Mouse (Mus musculus): ENCODE data around the gene Chrm3.

Chrm3 gene

DNA sequence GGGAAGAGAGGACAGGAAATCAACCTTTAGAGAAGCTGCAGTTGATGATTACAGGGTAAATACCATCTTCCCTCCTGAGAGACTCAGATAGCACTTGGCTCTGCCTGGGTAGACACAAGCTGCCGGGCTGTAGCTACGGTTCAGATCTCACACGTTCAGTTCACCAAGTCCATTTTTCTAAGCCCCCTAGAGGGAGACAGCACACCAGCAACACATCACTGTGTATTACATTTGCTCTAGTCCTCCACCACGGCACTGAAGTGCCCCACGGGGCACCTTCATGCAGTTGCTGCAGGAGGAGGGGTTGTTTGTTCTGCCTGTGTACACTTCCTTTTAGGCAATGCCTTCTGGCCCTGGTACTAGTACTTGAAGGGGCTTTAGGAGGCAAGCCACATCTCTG lies 289.5 kb downstream of the Chrm3 start:
- DNase-seq (ENCODE audit: low read depth, low spot score): peak; percentile 16

DNA sequence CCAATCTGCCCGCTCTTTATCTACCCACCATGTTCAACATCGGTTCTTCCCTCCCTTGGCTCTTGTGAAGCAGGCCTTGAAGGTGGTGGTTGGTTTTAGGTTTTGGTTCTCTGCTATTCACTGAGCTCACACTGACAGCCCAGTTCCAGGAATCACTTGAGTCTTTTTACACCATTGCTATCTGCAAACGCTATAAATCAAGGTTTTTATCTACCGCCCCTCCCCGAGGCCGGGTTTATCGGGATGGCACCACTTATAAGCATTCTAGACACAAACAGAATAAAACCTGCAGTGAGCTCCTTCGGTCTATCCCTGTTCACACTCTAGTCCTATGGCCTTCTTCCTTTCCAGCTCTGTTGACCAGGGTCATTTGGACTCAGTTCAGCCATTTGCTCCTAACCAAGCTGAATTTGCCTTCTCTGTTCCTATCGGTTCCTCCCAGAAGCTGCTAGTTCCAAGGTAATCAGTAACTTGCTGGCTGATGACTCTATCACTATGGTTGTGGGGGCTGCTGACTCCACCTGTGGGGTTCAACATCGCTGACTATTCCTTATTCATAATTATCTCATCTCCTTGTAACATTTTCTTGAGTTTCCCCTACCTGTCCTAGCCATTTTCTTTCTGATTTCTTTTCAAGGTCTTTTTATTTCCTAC lies 291.6 kb downstream of the Chrm3 start:
- DNase-seq (ENCODE audit: low read depth, low spot score): no peak

DNA sequence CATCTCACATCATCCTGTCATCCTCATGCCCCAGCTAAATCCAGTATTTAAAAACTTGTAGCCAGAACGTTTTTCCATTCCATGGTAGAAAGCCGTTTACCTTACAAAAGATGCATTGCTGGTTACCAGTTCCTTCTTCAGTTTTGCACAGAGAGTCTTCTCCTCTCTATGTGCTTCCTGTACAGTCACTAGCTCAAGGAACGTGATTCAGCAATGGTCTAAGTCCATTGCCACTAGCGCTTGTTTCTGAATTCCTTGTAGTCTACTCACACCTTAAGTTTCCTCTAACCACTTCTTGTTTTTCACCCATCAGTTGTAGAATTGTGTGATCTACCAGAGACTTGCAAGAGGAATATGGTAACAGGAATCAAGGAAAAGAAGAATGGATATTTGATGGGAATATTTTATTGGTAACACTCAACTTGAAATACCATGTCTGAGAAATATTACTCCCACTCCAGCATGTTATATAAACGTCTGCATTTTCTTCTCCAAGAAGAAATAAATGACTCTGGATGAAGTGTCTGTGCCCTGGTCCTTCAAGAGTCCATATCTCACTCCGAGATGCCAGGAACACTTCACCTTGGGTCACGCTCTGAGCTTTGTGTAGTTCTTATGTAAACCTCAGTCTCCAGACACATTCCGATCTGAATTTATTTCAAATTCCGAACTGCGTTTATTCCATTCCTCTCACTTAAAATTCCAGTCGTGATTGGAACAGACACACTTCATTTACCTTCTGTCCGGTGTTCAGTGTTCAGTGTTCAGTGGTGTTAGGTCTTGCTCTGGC lies 293.6 kb downstream of the Chrm3 start:
- DNase-seq (ENCODE audit: low read depth, low spot score): no peak

DNA sequence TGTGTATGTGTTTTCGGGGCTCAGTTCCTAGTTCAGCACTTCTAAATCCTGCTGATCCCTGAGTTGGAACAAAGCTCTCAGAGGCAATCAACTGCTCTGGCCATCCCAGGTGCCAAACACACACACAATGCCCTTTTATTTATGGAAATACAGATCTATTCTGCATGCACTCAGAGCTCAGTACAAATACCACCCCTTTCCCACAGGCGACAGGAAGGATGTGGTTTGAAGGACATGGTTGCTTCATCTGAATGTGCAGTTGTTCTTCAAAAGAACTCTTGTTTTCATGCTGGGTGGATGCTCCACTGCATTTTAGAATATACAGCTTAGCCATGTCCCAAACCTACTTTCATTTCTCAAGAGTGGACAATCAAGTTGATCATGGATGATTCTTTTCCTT lies 294.9 kb downstream of the Chrm3 start:
- DNase-seq (ENCODE audit: low read depth, low spot score): no peak

DNA sequence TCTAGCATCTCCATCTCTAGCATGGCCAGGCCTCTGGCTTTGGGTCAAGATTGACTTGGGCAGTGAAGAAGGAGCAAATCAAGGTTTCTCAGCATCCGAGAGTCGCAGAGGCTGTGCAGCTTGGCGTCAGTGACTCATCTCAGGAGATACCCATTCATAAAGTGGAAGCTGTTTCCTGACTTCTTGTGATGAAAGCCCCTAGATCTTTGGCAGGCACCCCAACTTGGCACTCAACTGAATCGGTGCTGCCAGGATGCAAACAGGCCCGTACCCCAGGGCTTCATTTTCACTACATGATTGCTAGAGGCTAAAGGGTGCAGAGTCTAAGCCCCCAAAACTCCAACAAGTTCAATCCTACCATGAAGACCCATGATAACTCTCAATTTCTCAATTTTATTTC lies 298.0 kb downstream of the Chrm3 start:
- DNase-seq (ENCODE audit: low read depth, low spot score): no peak

GRCm38 (mm10) chr13:10058993-10059392 lies 301.7 kb downstream of the Chrm3 start:
- no peak for DNase-seq (ENCODE audit: low read depth, low spot score)

- peak; percentile 14 for DNase-seq (ENCODE audit: low read depth, low spot score)
Measured at GRCm38 (mm10) chr13:10057644-10058198, 302.9 kb downstream of the Chrm3 start.

DNA sequence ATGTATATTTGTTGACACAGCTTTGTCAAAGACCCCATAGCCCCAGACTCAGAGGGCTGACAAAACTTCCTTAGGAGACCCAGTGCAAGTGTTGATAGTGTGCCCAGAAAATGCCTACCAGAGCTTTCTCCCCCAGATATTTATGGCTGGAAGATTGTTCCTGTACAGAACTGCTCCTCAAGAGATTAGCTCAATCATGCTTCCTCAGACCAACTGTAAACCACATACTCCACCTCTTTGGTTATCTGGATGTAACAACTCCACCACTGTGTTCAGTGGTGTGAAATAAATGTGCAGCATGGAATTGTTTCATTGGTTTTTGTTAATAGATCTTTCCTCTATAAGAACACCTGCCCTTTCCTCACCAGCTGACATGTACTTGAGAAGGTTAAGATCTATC lies 306.6 kb downstream of the Chrm3 start:
- no peak for DNase-seq (ENCODE audit: low read depth, low spot score)

- DNase-seq (ENCODE audit: low read depth, low spot score): peak; percentile 45
Measured at GRCm38 (mm10) chr13:10053301-10053889, 307.3 kb downstream of the Chrm3 start.

DNA sequence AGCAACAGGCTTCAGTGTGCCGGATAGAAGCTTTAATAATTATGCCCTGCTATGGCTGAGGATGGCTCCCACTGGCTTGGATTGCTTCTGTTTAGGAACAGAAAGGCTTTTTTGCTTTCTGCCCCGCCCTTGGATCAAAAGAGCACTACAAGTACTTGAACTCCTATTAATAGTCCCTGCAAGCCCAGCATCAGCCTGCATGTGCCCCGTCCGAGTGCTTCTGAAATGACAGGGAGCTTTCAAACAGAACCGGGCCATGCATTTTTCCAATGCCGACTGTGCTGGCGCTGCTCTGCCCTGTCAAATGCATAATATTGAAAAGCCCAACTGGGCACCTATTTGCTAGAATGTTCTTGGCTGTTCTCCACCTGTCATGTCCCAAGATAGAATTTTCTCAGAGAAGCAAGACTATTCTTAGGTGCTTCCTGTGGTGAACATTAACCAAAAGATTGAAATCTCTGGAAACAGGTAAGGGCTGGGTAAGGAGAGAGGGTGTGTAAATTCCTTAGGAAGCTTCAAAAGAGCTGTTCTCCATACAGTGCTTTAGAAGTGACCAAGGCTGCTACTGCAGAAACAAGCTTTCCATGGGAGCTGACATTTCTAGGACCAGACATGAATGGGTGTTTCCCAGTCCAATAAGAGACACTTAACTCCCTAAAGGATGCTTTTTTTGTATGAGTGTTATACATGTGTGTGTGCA lies 314.8 kb downstream of the Chrm3 start:
- no peak for DNase-seq (ENCODE audit: low read depth, low spot score)

DNA sequence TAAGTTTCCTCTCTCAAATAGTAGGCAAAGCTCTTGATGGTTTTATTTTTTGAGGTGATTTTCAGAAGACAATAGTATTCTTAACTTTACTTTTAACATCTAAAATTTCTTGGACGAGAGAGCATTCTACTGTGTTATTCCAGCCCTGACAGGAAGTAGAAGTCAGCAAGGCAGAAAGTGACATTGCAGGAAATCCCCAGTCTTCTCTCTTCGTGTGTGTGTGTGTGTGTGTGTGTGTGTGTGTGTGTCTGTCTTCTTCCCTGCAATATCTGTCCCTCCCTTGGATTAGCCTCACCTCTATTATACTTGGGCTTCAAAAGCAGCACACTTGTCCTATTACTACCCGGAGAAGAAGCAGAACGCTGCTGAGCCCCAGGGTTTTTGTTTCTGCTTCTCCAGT lies 316.6 kb downstream of the Chrm3 start:
- no peak for DNase-seq (ENCODE audit: low read depth, low spot score)

DNA sequence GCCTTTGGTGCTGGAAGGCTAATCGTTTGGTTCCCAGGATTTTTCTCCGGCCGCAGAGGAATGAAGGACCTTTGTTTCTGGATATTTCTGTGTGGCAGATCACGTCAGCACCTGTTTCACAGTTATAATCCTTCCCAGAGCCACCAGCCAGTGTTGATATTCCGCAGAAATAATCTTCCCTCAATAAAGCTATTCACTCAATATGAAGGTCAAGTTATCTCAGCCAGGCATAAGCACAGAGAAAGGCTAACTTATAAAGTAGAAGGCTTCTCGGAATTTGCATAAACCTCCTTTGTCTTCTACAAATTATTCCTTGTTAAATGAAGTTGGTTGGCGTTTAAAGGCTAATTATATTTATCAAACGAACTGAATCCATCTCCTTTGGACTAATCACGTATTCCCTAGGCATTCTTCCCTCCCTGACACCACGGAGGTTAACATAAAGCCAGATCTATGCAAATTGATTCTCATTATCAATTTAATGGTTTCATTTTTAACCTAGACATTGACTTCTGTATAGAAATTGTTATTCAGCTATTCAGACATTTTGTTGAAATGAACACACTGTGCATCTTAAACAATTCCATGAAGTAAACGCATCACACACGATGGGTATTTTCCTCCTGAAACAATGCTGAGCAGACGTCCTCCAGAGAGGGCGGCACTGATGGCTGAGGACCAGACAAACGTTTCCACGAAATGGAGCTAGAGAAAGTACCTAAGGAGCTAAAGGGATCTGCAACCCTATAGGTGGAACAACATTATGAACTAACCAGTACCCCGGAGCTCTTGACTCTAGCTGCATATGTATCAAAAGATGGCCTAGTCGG lies 326.9 kb downstream of the Chrm3 start:
- no peak for DNase-seq (ENCODE audit: low read depth, low spot score)

GRCm38 (mm10) chr13:10031547-10031946 lies 329.1 kb downstream of the Chrm3 start:
- no peak for DNase-seq (ENCODE audit: low read depth, low spot score)

DNA sequence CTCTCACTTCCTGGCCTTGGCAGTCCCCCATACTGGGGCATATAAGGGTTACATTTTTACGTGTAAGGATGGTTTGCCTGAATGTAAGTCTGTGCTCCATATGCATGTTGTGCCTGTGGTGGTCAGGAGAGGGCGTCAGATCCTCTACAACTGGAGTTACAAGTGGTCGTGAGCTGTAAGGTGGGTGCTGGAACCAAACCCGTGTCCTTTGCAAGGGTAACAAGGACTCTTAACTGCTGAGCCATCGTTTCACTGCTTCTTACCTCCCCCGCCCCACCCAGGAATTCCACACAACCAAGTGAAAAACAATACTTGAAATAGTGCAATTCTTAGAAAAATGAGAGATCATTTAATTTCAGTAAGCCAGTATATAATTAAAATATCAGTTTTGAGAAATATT lies 330.7 kb downstream of the Chrm3 start:
- DNase-seq (ENCODE audit: low read depth, low spot score): no peak

DNA sequence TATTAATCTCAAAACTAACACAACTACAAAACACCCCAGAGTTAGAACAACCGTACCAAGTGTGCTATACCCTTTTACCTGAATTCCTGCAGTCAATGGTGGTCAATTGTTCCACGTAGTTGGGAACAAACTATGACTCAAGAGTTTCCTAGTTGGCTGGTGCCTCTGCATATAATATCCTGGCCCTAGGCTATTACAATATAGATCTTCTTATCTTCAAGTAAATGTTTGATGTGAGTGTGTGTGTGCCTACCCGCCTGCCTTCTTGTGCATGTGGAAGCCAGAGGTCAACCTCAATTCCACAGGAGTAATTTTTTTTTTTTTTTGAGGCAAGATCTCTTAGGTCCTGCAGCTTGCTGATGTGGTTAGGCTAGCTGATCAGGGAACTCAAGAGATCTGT lies 335.5 kb downstream of the Chrm3 start:
- DNase-seq (ENCODE audit: low read depth, low spot score): no peak

- DNase-seq (ENCODE audit: low read depth, low spot score): no peak
Measured at GRCm38 (mm10) chr13:10023112-10023511, 337.5 kb downstream of the Chrm3 start.

DNA sequence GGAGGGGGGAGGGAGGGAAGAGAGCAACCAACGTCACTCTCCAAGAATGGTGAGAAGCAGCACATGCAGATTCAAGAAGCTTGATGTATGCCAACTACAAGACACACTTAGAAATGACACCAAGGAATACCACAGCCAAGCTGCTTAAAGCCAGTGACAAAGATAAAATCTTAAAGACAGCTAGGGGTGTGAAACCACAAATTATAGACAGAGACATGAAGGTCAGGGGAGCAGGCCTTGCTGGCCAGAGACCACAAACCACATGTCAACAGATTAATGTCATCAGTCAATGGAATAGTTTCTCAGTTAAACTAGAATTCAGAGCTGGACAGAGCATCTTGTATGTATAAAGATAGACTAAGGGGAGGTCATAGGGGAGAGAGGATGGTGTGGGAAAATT lies 341.4 kb downstream of the Chrm3 start:
- no peak for DNase-seq (ENCODE audit: low read depth, low spot score)

GRCm38 (mm10) chr13:10002916-10003315 lies 357.7 kb downstream of the Chrm3 start:
- no peak for DNase-seq (ENCODE audit: low read depth, low spot score)

DNA sequence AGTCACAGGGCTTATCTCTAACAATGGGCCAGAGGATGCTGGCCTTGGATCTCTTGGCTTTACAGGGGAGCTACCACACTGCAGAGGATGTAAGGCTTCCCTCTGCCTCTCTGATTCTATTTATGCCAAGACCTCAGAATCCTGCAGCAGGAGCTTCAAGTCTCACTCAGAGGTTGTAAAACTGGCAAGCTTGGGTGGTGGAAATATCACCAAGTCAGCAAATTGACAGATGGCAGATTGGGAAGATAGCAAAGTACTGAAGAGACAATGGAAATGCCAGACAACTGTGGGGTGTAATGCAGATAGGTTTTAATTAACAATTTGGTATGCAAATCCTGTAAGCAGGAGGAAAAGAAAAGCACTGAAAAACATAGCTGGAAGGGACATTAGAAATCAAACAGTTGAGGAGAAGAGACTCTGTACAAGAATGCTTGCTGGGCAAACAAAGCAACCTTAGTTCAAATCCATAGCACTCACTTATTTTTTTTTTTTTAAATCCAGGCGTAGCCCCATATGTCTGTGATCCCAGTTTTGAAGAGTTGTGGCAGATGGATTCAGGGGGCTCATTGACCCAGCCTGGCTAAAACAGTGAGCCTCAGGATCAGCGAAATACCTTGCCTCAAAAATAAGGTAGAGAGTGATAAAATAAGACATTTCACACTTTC lies 362.9 kb downstream of the Chrm3 start:
- DNase-seq (ENCODE audit: low read depth, low spot score): no peak

DNA sequence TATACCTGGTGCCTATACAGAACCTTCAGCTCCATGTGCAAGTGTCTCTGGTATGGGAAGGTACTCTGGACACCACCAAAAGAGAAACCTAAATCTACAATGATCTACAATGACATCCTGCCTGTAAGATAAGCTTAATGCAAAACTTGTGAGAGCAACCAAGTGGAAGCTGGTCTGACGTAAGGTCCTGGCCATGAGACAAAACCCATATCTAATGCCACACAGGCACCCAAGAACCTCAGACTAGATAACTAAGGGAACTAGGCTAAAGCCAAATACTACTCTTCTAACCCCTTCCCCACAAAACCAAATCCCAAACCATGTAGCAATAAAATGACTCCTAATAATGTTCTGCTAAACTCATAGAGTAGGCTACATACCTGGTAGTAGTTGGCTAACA lies 364.8 kb downstream of the Chrm3 start:
- DNase-seq (ENCODE audit: low read depth, low spot score): no peak

DNA sequence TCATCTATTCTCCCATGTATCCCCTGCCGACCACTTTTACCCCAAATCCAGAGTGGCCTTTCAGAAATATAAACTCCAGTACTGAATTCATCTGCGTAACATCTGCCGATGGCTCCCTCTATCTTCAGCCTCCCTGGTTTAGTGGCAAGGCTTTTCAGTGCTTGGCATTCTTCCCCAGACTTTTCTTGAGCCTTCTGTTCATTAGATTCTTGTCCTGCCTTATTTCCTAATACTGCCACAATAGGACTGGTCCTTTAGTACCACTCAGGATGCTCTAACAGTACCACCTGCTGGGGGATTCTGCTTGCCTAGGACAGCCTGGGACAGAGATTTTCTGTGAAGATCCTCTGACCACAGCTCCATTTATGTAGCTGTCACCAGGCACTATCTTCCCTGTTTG lies 367.1 kb downstream of the Chrm3 start:
- DNase-seq (ENCODE audit: low read depth, low spot score): no peak
